Mouse (Mus musculus): ENCODE measurements around the gene Psmd14.

Psmd14 gene

DNA sequence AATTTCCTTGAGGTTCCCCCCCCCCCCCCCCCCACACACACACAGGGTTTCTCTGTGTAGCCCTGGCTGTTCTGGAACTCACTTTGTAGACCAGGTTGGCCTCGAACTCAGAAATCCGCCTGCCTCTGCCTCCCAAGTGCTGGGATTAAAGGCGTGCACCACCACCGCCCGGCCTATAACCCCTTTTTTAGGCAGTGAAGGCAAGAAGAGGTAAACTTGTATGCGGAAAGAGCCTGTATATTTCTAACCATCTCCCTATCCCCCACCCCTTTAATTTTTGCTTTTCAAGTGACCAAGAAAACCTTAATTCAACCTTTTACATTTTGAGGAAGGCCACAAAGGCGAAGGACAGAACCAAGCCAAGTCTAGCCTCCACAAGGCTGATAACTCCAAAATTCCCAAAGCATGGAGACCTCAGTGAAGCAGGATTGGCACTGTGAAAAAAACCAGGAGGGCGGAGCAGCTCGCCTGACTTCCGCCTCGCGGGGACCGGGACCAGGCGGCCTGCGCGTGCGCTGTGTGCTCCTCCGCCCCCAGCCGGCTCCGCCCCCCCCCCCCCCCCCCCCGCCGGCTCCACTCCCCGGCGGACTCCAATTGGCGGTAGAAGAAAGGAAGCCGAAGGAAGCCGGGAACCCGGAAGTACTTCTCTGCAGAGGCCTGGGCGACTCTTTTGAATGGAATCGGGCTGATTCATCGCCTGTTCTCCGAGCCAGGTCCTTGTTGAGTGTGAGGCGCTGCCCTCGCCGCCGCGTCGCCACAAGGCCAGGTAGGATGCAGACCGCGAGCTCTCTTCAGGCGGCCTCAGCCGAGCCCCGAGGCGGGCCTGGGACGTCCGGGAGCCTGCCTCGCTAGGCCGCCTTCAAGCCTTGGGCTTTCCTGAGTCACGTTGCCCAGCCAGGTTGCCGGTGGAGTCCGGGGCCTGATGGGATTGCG is at the start of gene Psmd14:
Psmd14 (plus strand) TSS at position 587 of the 933 bp plus-strand sequence.
- DNase-seq = peak; percentile 90

- no peak for DNase-seq
Observed at GRCm38 (mm10) chr2:61662833-61663232, 48.7 kb upstream of the Psmd14 start.

GRCm38 (mm10) chr2:61663573-61664241 is 47.8 kb upstream of the Psmd14 start:
- no peak for DNase-seq

DNA sequence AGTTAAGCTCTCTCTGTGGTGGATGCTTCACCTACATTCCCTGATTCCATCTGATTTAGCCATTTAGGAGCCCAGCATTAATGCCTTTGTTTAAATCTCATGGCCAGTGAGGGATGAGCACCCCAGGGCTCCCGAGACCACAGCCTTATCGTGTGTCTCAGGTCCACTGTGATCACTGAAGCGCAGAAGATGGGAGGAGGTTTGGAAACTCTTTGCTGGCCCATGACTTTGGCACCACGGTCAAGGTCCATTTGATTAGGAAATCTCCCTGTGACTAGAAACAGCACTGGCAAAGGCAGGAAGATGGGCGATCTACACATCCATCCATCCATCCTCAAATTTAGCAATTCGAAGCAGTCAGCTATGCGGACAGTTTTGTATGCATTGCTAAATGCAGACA is 44.1 kb upstream of the Psmd14 start:
- no peak for DNase-seq

GRCm38 (mm10) chr2:61668260-61668659 is 43.2 kb upstream of the Psmd14 start:
- peak; percentile 33 for DNase-seq

DNA sequence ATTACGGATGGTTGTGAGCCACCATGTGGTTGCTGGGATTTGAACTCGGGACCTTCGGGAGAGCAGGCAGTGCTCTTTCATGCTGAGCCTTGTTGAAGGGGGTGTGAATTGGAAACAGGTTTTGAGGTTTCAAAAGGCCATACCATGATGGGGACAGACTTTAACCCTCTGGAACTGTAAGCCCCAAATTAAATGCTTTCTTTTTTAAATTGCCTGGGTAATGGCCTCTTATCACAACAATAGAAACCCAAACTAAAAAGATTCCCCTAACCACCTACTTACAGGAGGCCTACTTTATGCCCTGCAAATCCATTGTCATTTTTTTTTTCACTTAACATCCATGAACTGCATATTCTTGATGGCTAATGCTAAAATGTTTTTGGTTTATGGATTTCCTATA is 36.9 kb upstream of the Psmd14 start:
- no peak for DNase-seq

DNA sequence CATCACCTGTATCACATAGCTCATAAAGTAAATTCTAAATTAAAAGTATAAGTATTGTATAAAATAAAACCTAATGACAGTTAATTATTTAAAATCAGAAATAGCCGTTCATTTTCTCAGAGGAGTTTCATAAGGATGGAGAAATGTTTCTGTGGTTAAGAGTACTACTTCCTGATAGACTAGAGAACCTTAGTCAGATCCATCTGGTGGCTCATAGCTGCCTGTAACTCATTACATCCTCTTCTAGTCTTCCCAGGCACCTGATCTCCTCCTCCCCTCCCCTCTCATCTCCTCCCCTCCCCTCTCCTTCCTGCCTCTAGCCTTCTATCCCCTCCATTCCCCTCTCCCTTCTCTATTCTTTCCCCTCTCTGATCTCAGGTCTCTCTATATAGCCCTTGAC is 29.9 kb upstream of the Psmd14 start:
- DNase-seq = no peak

GRCm38 (mm10) chr2:61686533-61686932 is 25.0 kb upstream of the Psmd14 start:
- no peak for DNase-seq

DNA sequence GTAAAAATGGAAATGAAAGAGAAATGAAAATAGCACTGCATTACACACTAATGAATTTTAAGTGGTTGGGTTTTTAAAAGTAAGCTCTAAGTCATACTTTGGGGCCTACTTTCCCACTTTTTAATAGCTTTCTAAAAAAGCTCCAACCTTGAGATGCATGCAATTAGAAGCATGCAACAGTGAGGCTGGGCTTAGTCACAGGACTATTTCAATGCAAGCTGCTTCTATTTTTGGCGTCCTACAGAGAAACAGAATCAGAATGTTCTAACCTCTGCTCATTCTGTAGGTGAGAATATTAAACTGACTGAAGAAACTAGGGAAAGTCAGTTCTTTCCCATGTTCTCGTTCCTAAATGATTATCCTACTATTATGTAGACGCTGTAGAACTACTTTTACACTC is 22.4 kb upstream of the Psmd14 start:
- DNase-seq = no peak

- DNase-seq = no peak
Observed at GRCm38 (mm10) chr2:61709570-61709969, 1.9 kb upstream of the Psmd14 start.

DNA sequence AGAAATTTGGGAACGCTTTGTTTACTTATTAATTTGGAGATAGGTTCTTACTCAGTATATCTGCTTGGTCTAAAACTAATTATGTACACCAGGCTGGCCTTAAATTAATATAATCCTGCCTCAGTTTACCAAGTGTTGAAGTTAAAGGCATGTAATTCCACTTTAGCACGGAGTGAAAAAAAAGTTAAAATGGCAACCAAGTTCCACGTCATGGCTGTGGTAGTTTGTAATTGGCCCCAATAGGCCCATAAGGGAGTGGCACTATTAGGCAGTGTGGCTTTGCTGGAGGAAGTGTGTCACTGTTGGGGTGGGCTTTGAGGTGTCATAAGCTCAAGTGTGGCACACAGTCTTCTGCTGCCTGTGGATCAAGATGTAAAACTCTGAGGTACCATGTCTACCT is 1.0 kb downstream of the Psmd14 start:
- DNase-seq = no peak

GRCm38 (mm10) chr2:61722401-61722982 is 11.0 kb downstream of the Psmd14 start:
- DNase-seq = no peak

DNA sequence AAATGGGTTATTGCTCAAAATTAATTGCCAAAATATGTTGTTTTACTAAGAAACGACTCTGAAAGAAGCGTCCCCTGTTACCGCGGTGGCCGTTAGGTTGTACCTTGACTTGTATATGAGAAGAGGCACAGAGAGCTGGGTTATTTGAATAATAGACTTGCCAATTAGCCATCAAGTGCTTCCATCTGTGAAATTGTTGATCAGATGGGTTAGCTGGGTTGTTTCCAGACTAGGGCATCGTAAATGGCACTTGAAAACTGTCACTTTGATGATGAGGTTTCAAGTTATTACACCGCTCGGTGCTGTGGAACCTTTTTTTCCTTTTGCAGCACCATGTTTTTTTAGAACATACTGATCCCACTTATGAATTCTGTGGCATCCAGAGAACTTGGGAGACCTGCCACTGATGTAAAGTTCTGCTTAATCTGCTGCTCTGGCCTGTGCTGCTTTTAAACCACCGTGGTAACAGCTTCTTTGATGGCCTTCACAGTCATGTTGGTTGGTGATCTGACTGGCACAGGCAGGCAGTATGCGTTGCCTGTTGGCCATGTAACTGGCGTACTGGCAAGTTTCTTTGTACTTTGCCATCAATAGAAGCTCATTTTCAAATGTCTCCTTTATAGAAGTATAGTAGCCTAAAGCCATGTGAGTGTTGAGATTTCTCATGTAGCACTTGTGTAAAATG is 21.4 kb downstream of the Psmd14 start:
- DNase-seq = no peak

GRCm38 (mm10) chr2:61734175-61734574 is 22.7 kb downstream of the Psmd14 start:
- DNase-seq = no peak

- no peak for DNase-seq
Observed at GRCm38 (mm10) chr2:61746051-61746450, 34.6 kb downstream of the Psmd14 start.

- DNase-seq = no peak
Observed at GRCm38 (mm10) chr2:61746580-61746979, 35.1 kb downstream of the Psmd14 start.

DNA sequence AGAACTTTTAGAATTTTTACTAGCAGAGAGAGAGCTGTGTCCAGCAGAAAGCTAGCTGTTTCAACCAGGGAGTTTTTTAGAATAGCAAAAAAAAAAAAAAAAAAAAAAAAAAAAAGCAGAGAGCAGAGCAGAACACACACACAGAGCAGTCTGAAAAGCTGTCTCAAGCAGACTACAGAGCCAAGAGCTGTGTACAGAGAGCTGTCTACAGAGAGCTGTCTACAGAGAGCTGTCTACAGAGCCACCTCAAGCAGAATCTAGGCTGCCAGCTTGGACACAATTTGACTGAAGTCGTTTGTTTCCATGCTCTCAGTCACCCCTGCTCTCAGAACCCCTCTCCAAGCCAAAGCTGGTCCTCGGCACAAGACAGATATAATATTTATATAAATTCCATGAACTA is 35.9 kb downstream of the Psmd14 start:
- no peak for DNase-seq

GRCm38 (mm10) chr2:61750702-61751101 is 39.2 kb downstream of the Psmd14 start:
- DNase-seq = peak; percentile 21

GRCm38 (mm10) chr2:61751286-61751685 is 39.8 kb downstream of the Psmd14 start:
- DNase-seq = no peak

DNA sequence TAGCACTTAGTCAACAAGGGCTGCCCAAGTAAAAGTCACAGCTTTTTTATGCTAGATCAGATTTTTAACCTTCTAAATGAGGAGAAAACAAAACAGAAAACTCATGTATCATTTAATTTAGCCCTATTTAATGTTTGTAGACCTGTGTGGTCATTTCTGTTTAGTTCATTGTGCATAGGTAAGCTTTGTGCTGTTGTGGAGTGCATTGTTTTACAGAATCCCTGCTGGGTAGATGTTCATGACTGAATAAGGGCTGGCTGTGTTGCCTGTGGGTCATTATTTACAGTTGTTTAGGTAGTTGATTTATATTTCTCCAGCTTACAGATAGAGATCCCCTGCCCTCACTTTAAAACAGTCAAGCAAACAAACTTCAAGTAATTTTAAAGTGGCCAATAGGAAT is 40.9 kb downstream of the Psmd14 start:
- DNase-seq = no peak

GRCm38 (mm10) chr2:61754989-61755388 is 43.5 kb downstream of the Psmd14 start:
- DNase-seq = no peak

- DNase-seq = no peak
Observed at GRCm38 (mm10) chr2:61759234-61759855, 47.9 kb downstream of the Psmd14 start.

DNA sequence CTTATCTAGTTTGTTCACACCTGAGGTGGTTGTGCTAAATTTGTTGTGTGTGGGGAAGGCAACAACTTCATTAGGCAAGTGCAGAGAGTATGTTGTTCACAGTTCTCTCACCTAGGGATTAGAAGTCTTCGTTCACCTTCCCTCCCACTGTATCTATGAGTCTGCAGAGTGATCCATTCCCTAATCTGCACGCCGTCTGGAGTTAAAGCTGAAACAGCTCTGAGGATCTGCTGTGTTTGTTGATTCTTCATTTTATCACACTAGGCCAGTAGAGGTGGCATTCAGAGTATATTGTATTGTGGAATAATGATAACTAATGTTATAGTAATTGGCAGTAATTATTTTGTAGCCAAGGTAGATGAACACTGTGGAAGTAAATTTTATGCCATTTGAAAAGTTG is 48.5 kb downstream of the Psmd14 start:
- DNase-seq = no peak
